Mouse (Mus musculus) limb, embryonic 13.5 days (tissue): ENCODE results near the gene Junb. TPM values are rescaled to one million over a fixed set of nuclear protein-coding genes. Genes with fewer than 3 reads are reported as not detected.

Experiments
- ATAC-seq: fragments of 200-750 bp; cut with Nextera tagmentation; 2 replicates; pipeline ENCODE4 v1.8.0; 2017; ENCODE audit warnings: low read depth, moderate number of reproducible peaks, moderate TSS enrichment; ENCODE audit not compliant: low FRiP score
- H3K27ac ChIP-seq: fragments of 300-500 bp; sonication (generic); 2 replicates; pipeline ENCODE4 v1.5.1; 2015; ENCODE audit warnings: inconsistent platforms, mild to moderate bottlenecking, moderate library complexity
- H3K27me3 ChIP-seq: fragments of 300-500 bp; sonication (generic); 2 replicates; pipeline ENCODE4 v1.6.1; 2015; ENCODE audit warnings: mild to moderate bottlenecking, inconsistent platforms
- H3K36me3 ChIP-seq: fragments of 300-500 bp; sonication (generic); 2 replicates; pipeline ENCODE4 v1.6.1; 2015; ENCODE audit warnings: inconsistent platforms, mild to moderate bottlenecking, moderate library complexity
- H3K4me1 ChIP-seq: fragments of 300-500 bp; sonication (generic); 2 replicates; pipeline ENCODE4 v1.6.1; 2015; ENCODE audit warnings: inconsistent platforms
- H3K4me2 ChIP-seq: fragments of 300-500 bp; sonication (generic); replicated peaks from 2 replicates; pipeline ENCODE4 v1.6.1; 2015; ENCODE audit warnings: inconsistent platforms, mild to moderate bottlenecking, moderate library complexity
- H3K4me3 ChIP-seq: fragments of 300-500 bp; sonication (generic); 2 replicates; pipeline ENCODE4 v1.5.1; 2015; ENCODE audit warnings: moderate library complexity, mild to moderate bottlenecking, inconsistent platforms
- H3K9ac ChIP-seq: fragments of 300-500 bp; sonication (generic); 2 replicates; pipeline ENCODE4 v1.6.1; 2015; ENCODE audit warnings: mild to moderate bottlenecking, inconsistent platforms
- H3K9me3 ChIP-seq: fragments of 300-500 bp; sonication (generic); 2 replicates; pipeline ENCODE4 v1.6.1; 2016; ENCODE audit warnings: inconsistent platforms
- WGBS: fragments of 180-500 bp; shearing (Covaris S2); methylation state at CpG from one replicate; pipeline ENCODE4 v1.1.7; 2015; 5-methylcytosine and 5-hydroxymethylcytosine counted together
- polyA plus RNA-seq: library from polyadenylated mRNA; unstranded; fragments of >200 nt; fragmentation: Nextera tagmentation; extraction: Ambion mirVana; gene quantifications from 2 replicates; pipeline ENCODE4 v1.2.1, GENCODE M21; 2015

Junb gene
- polyA plus RNA-seq, 1 experiment from 2014 or later = 8.4 TPM

- Histone ChIP-seq H3K27ac (no peak overlapping the region), H3K4me3 (peak overlapping the region; percentile 50), H3K4me1 (peaks cover 47% of the 10 kb centered on the region), H3K4me2 (peak overlapping the region; percentile 94), H3K36me3 (no peaks in the 10 kb centered on the region), H3K9ac (no peak overlapping the region), H3K27me3 (peaks cover 16% of the 10 kb centered on the region), H3K9me3 (no peaks in the 10 kb centered on the region)
- no peak for ATAC-seq
- WGBS = 28% methylated on average over 8 of the region's 8 CpGs
Observed at GRCm38 (mm10) chr8:84986379-84986945, 7.9 kb upstream of the Junb start.

GRCm38 (mm10) chr8:84985684-84986378 lies 7.3 kb upstream of the Junb start:
- no peaks in the 10 kb centered on the region for H3K9me3 ChIP-seq
- WGBS = under 1% methylated on average over 53 of the region's 53 CpGs
- peak overlapping the region; percentile 66 for H3K9ac ChIP-seq
- peaks cover 47% of the 10 kb centered on the region for H3K4me1 ChIP-seq
- peak overlapping the region; percentile 94 for H3K4me2 ChIP-seq
- no peaks in the 10 kb centered on the region for H3K36me3 ChIP-seq
- no peak for ATAC-seq
- peak overlapping the region; percentile 50 for H3K4me3 ChIP-seq
- H3K27ac ChIP-seq = no peak overlapping the region; the same call in 1 of the 2 replicates
- peaks cover 16% of the 10 kb centered on the region for H3K27me3 ChIP-seq

GRCm38 (mm10) chr8:84985049-84985683 lies 6.6 kb upstream of the Junb start:
- H3K9ac ChIP-seq = peak overlapping the region; percentile 66
- no peaks in the 10 kb centered on the region for H3K36me3 ChIP-seq
- H3K4me1 ChIP-seq = peaks cover 52% of the 10 kb centered on the region
- peak overlapping the region; percentile 94 for H3K4me2 ChIP-seq
- no peaks in the 10 kb centered on the region for H3K9me3 ChIP-seq
- 2% methylated on average over 23 of the region's 23 CpGs for WGBS
- H3K27ac ChIP-seq = peak overlapping the region; percentile 29; the same call in 1 of the 2 replicates
- H3K4me3 ChIP-seq = peak overlapping the region; percentile 50
- no peak for ATAC-seq
- peaks cover 16% of the 10 kb centered on the region for H3K27me3 ChIP-seq

- no peak overlapping the region; the same call in 1 of the 2 replicates for H3K27ac ChIP-seq
- no peaks in the 10 kb centered on the region for H3K9me3 ChIP-seq
- 9% methylated on average over 16 of the region's 16 CpGs for WGBS
- H3K36me3 ChIP-seq = no peaks in the 10 kb centered on the region
- peaks cover 56% of the 10 kb centered on the region for H3K4me1 ChIP-seq
- H3K4me3 ChIP-seq = peak overlapping the region; percentile 50; the same call in 1 of the 2 replicates
- peak overlapping the region; percentile 94 for H3K4me2 ChIP-seq
- ATAC-seq = no peak
- H3K9ac ChIP-seq = peak overlapping the region; percentile 66
- peaks cover 16% of the 10 kb centered on the region for H3K27me3 ChIP-seq
Observed at GRCm38 (mm10) chr8:84984294-84985048, 6.0 kb upstream of the Junb start.

GRCm38 (mm10) chr8:84982499-84983011 lies 4.0 kb upstream of the Junb start:
- H3K9ac ChIP-seq = no peak overlapping the region
- no peak for ATAC-seq
- peaks cover 69% of the 10 kb centered on the region for H3K4me1 ChIP-seq
- no peaks in the 10 kb centered on the region for H3K9me3 ChIP-seq
- H3K4me2 ChIP-seq = peak overlapping the region; percentile 10; the same call in 1 of the 2 replicates
- H3K36me3 ChIP-seq = no peaks in the 10 kb centered on the region
- H3K4me3 ChIP-seq = no peak overlapping the region
- H3K27me3 ChIP-seq = peaks cover 29% of the 10 kb centered on the region
- WGBS = 70% methylated on average over 3 of the region's 3 CpGs
- no peak overlapping the region for H3K27ac ChIP-seq

- Histone ChIP-seq H3K27me3 (peaks cover 32% of the 10 kb centered on the region), H3K4me2 (peak overlapping the region; percentile 10; the same call in 1 of the 2 replicates), H3K36me3 (no peaks in the 10 kb centered on the region), H3K4me3 (no peak overlapping the region), H3K27ac (no peak overlapping the region), H3K4me1 (peaks cover 76% of the 10 kb centered on the region), H3K9ac (no peak overlapping the region), H3K9me3 (no peaks in the 10 kb centered on the region)
- WGBS = 79% methylated on average over 15 of the region's 15 CpGs
- no peak for ATAC-seq
Observed at GRCm38 (mm10) chr8:84981644-84982498, 3.4 kb upstream of the Junb start.

- peak overlapping the region; percentile 98 for H3K4me2 ChIP-seq
- 28% methylated on average over 11 of the region's 11 CpGs for WGBS
- peaks cover 27% of the 10 kb centered on the region for H3K27me3 ChIP-seq
- no peaks in the 10 kb centered on the region for H3K36me3 ChIP-seq
- no peak overlapping the region for H3K9ac ChIP-seq
- H3K9me3 ChIP-seq = no peaks in the 10 kb centered on the region
- peak overlapping the region; percentile 59; the same call in 1 of the 2 replicates for H3K4me3 ChIP-seq
- H3K4me1 ChIP-seq = peaks cover 80% of the 10 kb centered on the region
- H3K27ac ChIP-seq = peak overlapping the region; percentile 48
- ATAC-seq = no peak
Observed at GRCm38 (mm10) chr8:84980622-84981358, 2.3 kb upstream of the Junb start.

GRCm38 (mm10) chr8:84979599-84980421 lies 1.3 kb upstream of the Junb start:
- Histone ChIP-seq H3K4me1 (peaks cover 79% of the 10 kb centered on the region), H3K4me2 (peak overlapping the region; percentile 98), H3K9me3 (no peaks in the 10 kb centered on the region), H3K4me3 (peak overlapping the region; percentile 59), H3K27me3 (peaks cover 27% of the 10 kb centered on the region), H3K9ac (peak overlapping the region; percentile 57), H3K36me3 (peaks cover 1% of the 10 kb centered on the region; the same call in 1 of the 2 replicates), H3K27ac (no peak overlapping the region; the same call in 1 of the 2 replicates)
- peak; percentile 48 for ATAC-seq
- WGBS = 4% methylated on average over 42 of the region's 42 CpGs

- ATAC-seq = no peak
- no peaks in the 10 kb centered on the region for H3K9me3 ChIP-seq
- peak overlapping the region; percentile 59 for H3K4me3 ChIP-seq
- peak overlapping the region; percentile 98 for H3K4me2 ChIP-seq
- H3K27ac ChIP-seq = peak overlapping the region; percentile 48; the same call in 1 of the 2 replicates
- peaks cover 74% of the 10 kb centered on the region for H3K4me1 ChIP-seq
- peak overlapping the region; percentile 71 for H3K9ac ChIP-seq
- H3K27me3 ChIP-seq = peaks cover 27% of the 10 kb centered on the region
- peaks cover 21% of the 10 kb centered on the region for H3K36me3 ChIP-seq
- under 1% methylated on average over 68 of the region's 70 CpGs for WGBS
Observed at GRCm38 (mm10) chr8:84977435-84978247, 877 bp downstream of the Junb start.
